Mouse (Mus musculus) hindbrain, embryonic 12.5 days (tissue): Measurements from ENCODE around the gene Colgalt1. TPM values are rescaled to one million over a fixed set of nuclear protein-coding genes. Genes with fewer than 3 reads are reported as not detected.

Source experiments
- ATAC-seq: fragments of 200-750 bp; cut with Nextera tagmentation; 2 replicates; pipeline ENCODE4 v1.8.0; 2017; ENCODE audit warnings: moderate TSS enrichment; ENCODE audit not compliant: low FRiP score
- H3K27ac ChIP-seq: fragments of 300-500 bp; sonication (generic); 2 replicates; pipeline ENCODE4 v1.5.1; 2016; ENCODE audit warnings: mild to moderate bottlenecking
- H3K27me3 ChIP-seq: fragments of 300-500 bp; sonication (generic); 2 replicates; pipeline ENCODE4 v1.6.1; 2016; ENCODE audit warnings: mild to moderate bottlenecking
- H3K36me3 ChIP-seq: fragments of 300-500 bp; sonication (generic); 2 replicates; pipeline ENCODE4 v1.6.1; 2016; ENCODE audit warnings: mild to moderate bottlenecking
- H3K4me1 ChIP-seq: fragments of 300-500 bp; sonication (generic); 2 replicates; pipeline ENCODE4 v1.6.1; 2016
- H3K4me2 ChIP-seq: fragments of 300-500 bp; sonication (generic); replicated peaks from 2 replicates; pipeline ENCODE4 v1.6.1; 2016; ENCODE audit warnings: mild to moderate bottlenecking
- H3K4me3 ChIP-seq: fragments of 300-500 bp; sonication (generic); 2 replicates; pipeline ENCODE4 v1.5.1; 2016; ENCODE audit warnings: mild to moderate bottlenecking
- H3K9ac ChIP-seq: fragments of 300-500 bp; sonication (generic); 2 replicates; pipeline ENCODE4 v1.6.1; 2016; ENCODE audit warnings: mild to moderate bottlenecking, moderate library complexity
- H3K9me3 ChIP-seq: fragments of 300-500 bp; sonication (generic); replicated peaks from 2 replicates; pipeline ENCODE4 v1.6.1; 2016; ENCODE audit warnings: mild to moderate bottlenecking
- WGBS: fragments of 180-500 bp; shearing (Covaris S2); methylation state at CpG from one replicate; pipeline ENCODE4 v1.1.7; 2016; 5-methylcytosine and 5-hydroxymethylcytosine counted together
- polyA plus RNA-seq: library from polyadenylated mRNA; unstranded; fragments of >200 nt; fragmentation: Nextera tagmentation; extraction: Ambion mirVana; gene quantifications from 2 replicates; pipeline ENCODE4 v1.2.1, GENCODE M21; 2016

Gene Colgalt1
- polyA plus RNA-seq, 1 experiment from 2014 or later, result 65.9 TPM

DNA sequence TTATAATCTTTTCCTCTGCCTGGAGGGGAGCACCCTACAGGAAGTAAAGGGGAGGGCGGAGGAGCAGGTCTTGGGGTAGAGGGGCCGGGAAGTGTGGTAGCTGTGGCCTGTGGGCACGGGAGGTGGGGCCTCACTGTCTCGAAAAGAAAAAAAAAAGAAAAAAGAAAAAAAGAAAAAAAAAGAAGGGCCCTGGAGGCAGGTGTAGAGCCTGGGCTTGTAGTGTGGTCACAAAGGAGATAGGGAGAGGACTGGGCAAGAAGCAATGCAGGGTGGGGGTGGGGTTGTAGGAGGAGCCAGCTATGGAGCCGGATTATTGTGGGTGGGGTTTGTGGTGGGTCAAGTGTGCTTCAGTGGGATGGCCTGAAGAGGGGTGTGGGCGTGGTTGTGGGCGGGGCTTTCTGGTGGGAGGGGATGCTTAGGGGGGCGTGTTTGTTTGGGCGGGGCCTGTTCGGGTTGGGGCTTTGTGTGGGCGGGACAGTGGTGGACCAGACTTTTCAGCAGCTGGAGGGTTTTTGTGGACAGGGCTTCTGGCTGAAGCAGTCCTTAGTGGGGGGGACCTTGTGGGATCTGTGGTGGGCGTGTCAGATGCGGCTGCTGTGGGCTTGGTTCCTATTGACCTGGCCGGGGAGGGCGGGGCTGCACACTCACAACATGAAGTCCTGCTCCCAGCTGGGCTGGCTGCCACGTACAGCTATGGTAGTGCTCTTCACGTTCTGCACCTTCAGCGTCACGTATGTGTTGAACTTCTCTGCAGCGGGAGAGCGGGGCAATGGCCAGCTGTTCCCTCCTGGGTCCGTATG is 54.7 kb downstream of the Colgalt1 start:
- Histone ChIP-seq H3K9ac (0 out of 2 replicates have a peak overlapping the region, but pooled peaks have one; percentile 14), H3K4me2 (peak overlapping the region; percentile 37), H3K4me1 (peaks cover 47% of the 10 kb centered on the region), H3K9me3 (no peaks in the 10 kb centered on the region), H3K27me3 (peaks cover 71% of the 10 kb centered on the region), H3K4me3 (0 out of 2 replicates have a peak overlapping the region, but pooled peaks have one; percentile 0), H3K27ac (no peak overlapping the region), H3K36me3 (peaks cover 21% of the 10 kb centered on the region; the same call in 1 of the 2 replicates)
- WGBS, result 4% methylated on average over 21 of the region's 22 CpGs
- peak; percentile 53 for ATAC-seq

DNA sequence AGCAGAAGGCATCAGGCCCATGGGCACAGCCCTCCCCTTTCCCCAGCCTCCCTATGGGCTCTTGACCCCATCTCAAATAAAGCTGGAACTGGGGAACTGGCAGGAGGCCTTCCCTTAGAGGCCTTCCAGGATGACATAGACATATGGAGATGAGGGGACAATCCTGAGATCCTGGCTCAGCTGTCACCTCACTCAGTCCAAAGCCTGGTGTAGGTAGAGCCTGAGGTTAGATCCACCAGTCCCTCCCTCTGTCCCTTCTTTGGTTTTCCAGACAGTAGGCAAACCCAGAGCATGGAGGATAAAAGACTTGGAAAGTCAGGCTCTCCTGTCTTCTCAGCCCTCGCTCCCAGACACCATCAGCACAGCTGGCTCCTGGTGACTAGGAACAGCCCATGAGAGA is 56.1 kb downstream of the Colgalt1 start:
- Histone ChIP-seq H3K4me2 (0 out of 2 replicates have a peak overlapping the region, but pooled peaks have one; percentile 4), H3K27ac (0 out of 2 replicates have a peak overlapping the region, but pooled peaks have one; percentile 56), H3K4me1 (peaks cover 50% of the 10 kb centered on the region), H3K27me3 (peaks cover 61% of the 10 kb centered on the region), H3K9ac (peak overlapping the region; percentile 39; the same call in 1 of the 2 replicates), H3K4me3 (no peak overlapping the region), H3K36me3 (peaks cover 19% of the 10 kb centered on the region; the same call in 1 of the 2 replicates), H3K9me3 (no peaks in the 10 kb centered on the region)
- no peak for ATAC-seq
- 5% methylated on average over 1 of the region's 1 CpGs for WGBS

DNA sequence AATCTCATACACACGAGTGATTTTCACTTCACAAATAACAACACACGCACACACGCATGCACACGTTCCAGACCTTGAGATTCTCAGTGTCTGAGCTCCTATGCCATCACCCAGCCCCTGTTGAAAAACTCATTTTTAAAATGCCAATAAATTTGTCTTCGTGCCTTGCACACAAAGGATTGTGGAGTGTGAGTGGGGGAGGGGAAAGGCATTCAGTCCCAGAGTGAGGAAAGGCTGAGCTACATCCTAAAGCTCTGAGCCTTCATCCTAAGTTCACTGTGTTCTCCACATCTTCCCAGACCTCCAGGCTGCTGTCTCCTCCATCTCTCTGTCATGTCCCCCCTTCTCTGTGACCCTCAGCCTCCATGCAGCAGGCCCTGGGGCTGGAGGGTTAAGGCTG is 56.5 kb downstream of the Colgalt1 start:
- H3K4me3 ChIP-seq, result no peak overlapping the region
- H3K27ac ChIP-seq, result peak overlapping the region; percentile 56; the same call in 1 of the 2 replicates
- H3K4me2 ChIP-seq, result peak overlapping the region; percentile 6; the same call in 1 of the 2 replicates
- peaks cover 53% of the 10 kb centered on the region for H3K4me1 ChIP-seq
- peak overlapping the region; percentile 45; the same call in 1 of the 2 replicates for H3K9ac ChIP-seq
- H3K27me3 ChIP-seq, result peaks cover 57% of the 10 kb centered on the region
- no peak for ATAC-seq
- WGBS, result 43% methylated on average over 5 of the region's 5 CpGs
- H3K36me3 ChIP-seq, result peaks cover 15% of the 10 kb centered on the region; the same call in 1 of the 2 replicates
- H3K9me3 ChIP-seq, result no peaks in the 10 kb centered on the region

DNA sequence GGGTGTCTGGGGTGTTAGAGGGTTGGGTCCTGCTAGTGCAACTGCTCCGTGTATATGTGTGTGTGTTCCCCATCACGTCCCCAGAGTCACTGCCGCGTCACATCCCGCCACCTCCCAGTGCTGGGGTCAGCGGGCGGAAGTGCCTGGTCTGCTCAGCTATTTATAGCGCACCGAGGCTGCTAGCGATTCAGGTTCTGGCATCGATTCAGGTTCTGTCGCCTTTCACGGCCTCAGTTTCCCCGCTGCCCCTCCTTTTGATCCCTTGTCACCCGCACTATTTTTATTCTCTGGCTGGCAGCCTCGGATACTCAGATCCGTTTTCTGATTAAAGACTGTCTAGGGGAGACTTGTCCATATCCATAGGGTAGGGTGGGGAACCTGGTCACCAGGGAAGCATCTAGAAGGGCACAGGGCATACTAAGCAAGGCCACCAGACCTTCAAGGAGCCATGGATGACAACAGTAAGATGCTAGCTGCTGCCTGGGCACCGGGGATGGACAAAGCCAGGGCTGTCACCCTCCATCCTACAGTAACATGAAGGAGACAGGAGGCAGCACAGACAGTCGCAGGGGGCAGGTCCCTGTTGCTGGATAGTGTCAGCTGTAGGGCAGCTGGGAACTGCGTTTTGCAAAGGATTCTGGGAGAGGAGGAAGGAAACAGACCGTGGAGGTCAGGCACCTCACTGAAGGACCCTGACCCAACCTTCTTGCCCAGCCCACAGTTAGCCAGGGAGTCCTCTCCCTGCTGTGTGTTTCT is 57.6 kb downstream of the Colgalt1 start:
- peak overlapping the region; percentile 10; the same call in 1 of the 2 replicates for H3K4me3 ChIP-seq
- peak overlapping the region; percentile 37 for H3K4me2 ChIP-seq
- H3K9me3 ChIP-seq, result no peaks in the 10 kb centered on the region
- H3K4me1 ChIP-seq, result peaks cover 53% of the 10 kb centered on the region
- no peak for ATAC-seq
- peak overlapping the region; percentile 56 for H3K27ac ChIP-seq
- peaks cover 6% of the 10 kb centered on the region; the same call in 1 of the 2 replicates for H3K36me3 ChIP-seq
- 4% methylated on average over 21 of the region's 21 CpGs for WGBS
- peak overlapping the region; percentile 45 for H3K9ac ChIP-seq
- H3K27me3 ChIP-seq, result peaks cover 56% of the 10 kb centered on the region

DNA sequence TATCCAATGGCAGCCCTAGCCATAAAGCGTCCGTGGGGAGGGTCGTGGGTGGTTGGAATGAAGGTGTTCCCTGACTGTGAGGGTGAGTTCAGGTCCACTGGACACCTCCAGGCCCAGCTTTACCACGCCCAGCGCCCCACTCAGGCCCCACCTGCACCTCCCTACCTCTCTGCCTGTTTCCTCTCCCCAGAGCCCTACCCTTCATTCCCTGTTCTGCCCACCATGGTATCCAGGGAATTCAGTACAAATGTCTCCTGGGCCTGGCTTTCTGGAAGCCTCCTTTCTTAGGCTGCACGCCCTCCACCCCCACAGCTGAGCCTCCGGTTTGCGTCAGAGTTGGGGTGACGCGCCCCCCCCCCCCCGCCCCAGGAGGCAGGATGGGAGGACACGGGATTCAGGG is 59.4 kb downstream of the Colgalt1 start:
- peak overlapping the region; percentile 93 for H3K4me2 ChIP-seq
- peak overlapping the region; percentile 70 for H3K4me3 ChIP-seq
- no peaks in the 10 kb centered on the region for H3K36me3 ChIP-seq
- peak; percentile 18 for ATAC-seq
- H3K9me3 ChIP-seq, result no peaks in the 10 kb centered on the region
- H3K27ac ChIP-seq, result peak overlapping the region; percentile 88
- H3K4me1 ChIP-seq, result peaks cover 50% of the 10 kb centered on the region
- WGBS, result 6% methylated on average over 11 of the region's 12 CpGs
- H3K9ac ChIP-seq, result peak overlapping the region; percentile 76
- H3K27me3 ChIP-seq, result peaks cover 51% of the 10 kb centered on the region

DNA sequence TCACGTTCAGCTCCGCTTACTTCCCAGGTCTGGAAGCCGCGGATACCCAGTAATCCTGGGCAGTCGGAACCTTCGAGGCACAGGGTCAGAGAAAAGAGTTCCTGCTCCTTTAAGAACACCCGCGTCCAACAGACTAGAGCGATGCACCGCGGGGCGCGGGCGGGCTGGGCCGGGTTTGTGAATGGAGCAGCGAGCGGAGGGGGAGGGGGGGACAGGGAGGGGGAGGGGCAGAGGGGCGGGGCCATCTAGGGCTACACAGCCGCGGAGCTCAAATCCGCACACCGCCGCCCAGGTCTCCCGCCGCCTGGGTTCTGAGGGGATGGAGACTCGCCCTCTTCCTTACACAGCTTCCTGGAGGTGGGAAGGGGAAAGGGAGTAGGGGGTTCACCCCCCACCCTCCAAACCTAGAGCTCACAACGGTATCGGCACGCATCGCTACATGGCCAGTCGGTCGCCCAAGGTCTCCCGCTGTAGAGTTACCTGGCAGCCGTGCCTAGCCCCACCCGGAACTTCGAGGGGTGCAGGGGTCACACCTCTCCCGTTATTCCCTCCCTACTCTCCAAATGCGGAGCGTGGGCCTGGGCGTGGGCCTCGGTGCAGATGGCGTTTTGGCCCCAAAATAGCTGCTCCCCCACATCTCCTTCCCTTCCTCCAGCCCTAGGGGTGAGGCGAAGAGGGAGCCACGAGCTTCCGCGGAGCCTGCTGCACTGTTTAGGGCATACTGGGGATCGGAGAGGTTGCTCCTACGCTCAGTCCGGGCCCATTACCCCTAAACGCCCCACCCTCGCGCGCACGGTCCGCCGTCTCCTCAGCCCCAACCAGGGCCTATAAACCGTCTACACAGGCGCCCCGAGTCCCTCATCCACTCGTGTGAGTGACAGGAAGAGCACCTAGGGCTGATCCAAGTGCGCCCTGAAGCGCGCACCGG is 60.1 kb downstream of the Colgalt1 start:
- H3K27ac ChIP-seq, result peak overlapping the region; percentile 88
- peak; percentile 63 for ATAC-seq
- peaks cover 44% of the 10 kb centered on the region for H3K4me1 ChIP-seq
- 1% methylated on average over 48 of the region's 64 CpGs for WGBS
- no peaks in the 10 kb centered on the region for H3K36me3 ChIP-seq
- H3K4me2 ChIP-seq, result peak overlapping the region; percentile 93
- peak overlapping the region; percentile 76 for H3K9ac ChIP-seq
- H3K4me3 ChIP-seq, result peak overlapping the region; percentile 70
- no peaks in the 10 kb centered on the region for H3K9me3 ChIP-seq
- peaks cover 58% of the 10 kb centered on the region for H3K27me3 ChIP-seq

DNA sequence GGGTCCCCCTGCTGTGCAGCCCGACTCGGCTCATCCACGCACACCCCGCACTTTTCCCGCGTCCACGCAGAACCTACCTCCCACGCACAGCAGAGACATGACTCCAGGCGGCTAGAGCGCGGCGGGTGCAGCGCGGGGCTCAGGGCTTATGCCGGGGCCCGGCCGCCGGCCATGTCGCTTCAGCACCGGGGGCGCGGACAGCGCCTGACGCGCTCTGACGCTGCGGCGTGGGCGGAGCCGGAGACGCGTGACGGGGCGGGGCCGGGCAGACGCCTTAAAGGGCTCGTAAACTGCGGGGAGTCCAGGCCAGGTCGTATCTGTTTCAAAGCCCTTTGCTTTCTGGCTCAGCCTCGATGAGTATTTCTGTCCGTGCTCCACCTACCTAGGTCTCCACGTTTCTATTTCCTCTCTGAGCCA is 60.8 kb downstream of the Colgalt1 start, which contains the start of gene Unc13a:
TSS of gene Unc13a (minus strand) at position 209 of the 417 bp plus-strand sequence.
- Histone ChIP-seq H3K27ac (peak within 1 kb of the TSS; percentile 88), H3K36me3 (no peaks in the 10 kb centered on the region), H3K9ac (peak within 1 kb of the TSS; percentile 76), H3K4me2 (peak within 1 kb of the TSS; percentile 93), H3K9me3 (no peaks in the 10 kb centered on the region), H3K27me3 (peaks cover 60% of the 10 kb centered on the region), H3K4me3 (peak within 1 kb of the TSS; percentile 70), H3K4me1 (peaks cover 38% of the 10 kb centered on the region)
- whole genome bisulfite sequencing, result under 1% methylated on average over 42 of the region's 42 CpGs
- ATAC-seq, result peak; percentile 75

DNA sequence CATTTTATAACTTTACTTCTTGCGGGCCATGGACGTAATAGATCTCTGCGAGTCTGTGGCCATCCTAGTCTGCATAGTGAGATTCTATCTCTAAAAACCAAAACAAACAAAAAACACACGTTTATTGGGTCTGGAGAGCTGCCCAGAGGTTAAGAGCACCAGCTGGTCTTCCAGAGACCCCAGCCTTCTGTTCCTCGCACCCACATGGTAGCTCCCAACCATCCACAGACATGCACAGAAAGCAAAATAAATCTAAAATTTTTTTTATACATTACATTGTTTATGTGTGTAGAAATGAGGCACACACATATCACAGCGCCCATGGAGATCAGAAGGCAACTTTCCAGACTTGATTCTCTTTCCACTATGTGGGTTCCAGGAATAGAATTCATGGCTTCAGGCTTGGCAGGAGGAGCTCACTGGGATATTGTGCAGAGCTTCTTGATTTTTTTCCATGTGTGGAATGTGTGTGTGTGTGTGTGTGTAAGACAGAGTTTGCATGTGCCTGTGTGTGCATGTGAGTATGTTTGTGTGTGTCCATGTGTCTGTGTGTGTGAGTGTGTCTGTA is 61.5 kb downstream of the Colgalt1 start:
- WGBS, result 66% methylated on average over 6 of the region's 6 CpGs
- H3K27me3 ChIP-seq, result peaks cover 61% of the 10 kb centered on the region
- peaks cover 34% of the 10 kb centered on the region for H3K4me1 ChIP-seq
- ATAC-seq, result no peak
- peak overlapping the region; percentile 93 for H3K4me2 ChIP-seq
- no peaks in the 10 kb centered on the region for H3K9me3 ChIP-seq
- peak overlapping the region; percentile 88; the same call in 1 of the 2 replicates for H3K27ac ChIP-seq
- H3K4me3 ChIP-seq, result peak overlapping the region; percentile 70
- no peaks in the 10 kb centered on the region for H3K36me3 ChIP-seq
- H3K9ac ChIP-seq, result no peak overlapping the region

DNA sequence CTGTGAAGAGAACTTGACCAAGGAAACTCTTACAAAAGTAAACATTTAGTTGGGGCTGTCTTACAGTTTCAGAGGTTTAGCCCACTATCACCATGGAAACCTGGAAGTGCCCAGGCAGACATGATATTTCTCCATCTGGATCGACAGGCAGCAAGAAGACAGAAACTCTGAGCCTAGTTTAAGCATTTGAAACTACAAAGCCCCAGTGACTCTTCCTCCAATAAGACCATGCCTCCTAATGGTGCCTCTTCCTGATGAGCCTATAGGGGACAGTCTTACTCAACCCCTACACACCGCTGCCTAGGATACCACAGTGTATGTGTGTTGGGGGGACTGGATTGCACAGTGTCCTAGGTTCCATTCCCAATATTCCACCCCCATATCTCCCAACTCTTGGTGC is 63.3 kb downstream of the Colgalt1 start:
- Histone ChIP-seq H3K4me3 (no peak overlapping the region), H3K9ac (no peak overlapping the region), H3K4me2 (no peak overlapping the region), H3K9me3 (0 out of 2 replicates have a peak, but pooled peaks cover 4% of the 10 kb centered on the region), H3K36me3 (no peaks in the 10 kb centered on the region), H3K4me1 (peaks cover 18% of the 10 kb centered on the region), H3K27ac (no peak overlapping the region), H3K27me3 (peaks cover 62% of the 10 kb centered on the region)
- WGBS, result 80% methylated on average over 2 of the region's 2 CpGs
- ATAC-seq, result no peak
